ENCODE assay signal across 17 mouse cellular contexts in the genomic region with DNA sequence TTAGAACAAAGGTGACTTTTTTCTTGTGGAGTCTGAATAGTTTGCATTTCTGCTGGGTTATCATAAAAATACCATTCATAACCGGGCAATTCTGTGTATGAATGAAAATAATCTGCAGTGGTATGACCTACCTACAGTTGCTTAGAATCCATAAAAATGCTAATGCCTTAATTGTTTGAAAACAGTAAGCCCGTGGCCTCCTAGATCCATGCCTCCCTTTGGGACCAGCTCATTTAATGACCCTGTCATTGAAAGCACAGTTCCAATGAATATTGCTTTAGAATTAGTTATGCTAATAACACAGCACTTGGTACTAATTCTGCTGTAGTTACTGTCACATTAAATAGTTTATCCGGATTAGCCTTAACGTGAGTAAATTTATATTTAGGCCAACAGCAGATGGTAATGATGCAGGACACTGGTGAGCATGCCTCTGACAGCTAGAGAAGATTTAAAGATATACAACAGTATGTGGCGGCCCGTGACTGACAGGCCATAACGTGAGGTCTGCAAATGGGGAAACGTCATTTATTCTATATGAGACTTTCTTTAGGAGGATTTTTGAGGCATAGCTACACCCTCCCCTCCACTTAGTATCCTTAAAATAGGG.
"Had no signal": no experiment of that assay in that cellular context is flagged by ENCODE, and none has a peak within 500 bp of the region (broad histone marks: within the 10 kb centered on the region; RNA-seq: fewer than 3 reads in every experiment).

No protein-coding gene starts in this region.

- H3K9ac ChIP-seq: limb, embryonic 12.5 days; limb, embryonic 15.5 days; liver, embryonic 14.5 days; liver, postnatal 0 days; lung, embryonic 14.5 days had no signal

- H3K36me3 ChIP-seq: limb, embryonic 12.5 days; limb, embryonic 15.5 days had no signal

- DNase-seq: kidney, adult 18-20 months; kidney, adult 9 months; kidney, postnatal 14 days; kidney, postnatal 4 days; left cerebral cortex, postnatal 4 days; liver, postnatal 0 days; lung, embryonic 14.5 days; thymus, adult 2 months; thymus, postnatal 14 days; thymus, postnatal 4 days had no signal

- H3K4me3 ChIP-seq: limb, embryonic 12.5 days; limb, embryonic 15.5 days had no signal

- H3K4me2 ChIP-seq: limb, embryonic 12.5 days; limb, embryonic 15.5 days; liver, embryonic 11.5 days; lung, embryonic 14.5 days had no signal

- ATAC-seq: intestine, embryonic 16.5 days; liver, postnatal 0 days; lung, postnatal 0 days had no signal

- H3K27me3 ChIP-seq: limb, embryonic 12.5 days; limb, embryonic 15.5 days had no signal

- H3K27ac ChIP-seq: limb, embryonic 12.5 days; limb, embryonic 15.5 days; liver, embryonic 14.5 days; macrophage had no signal

- H3K4me1 ChIP-seq: limb, embryonic 12.5 days; limb, embryonic 15.5 days had no signal

- H3K9me3 ChIP-seq: limb, embryonic 12.5 days; limb, embryonic 15.5 days had no signal
